Mouse (Mus musculus) myocyte (in vitro differentiated cells): ENCODE data around the gene Spata3.

Experiments
- CEBPB ChIP-seq: IDR thresholded peaks from 2 replicates; pipeline ENCODE4 v1.6.1; 2011; ENCODE audit warnings: mild to moderate bottlenecking, moderate library complexity; ENCODE audit not compliant: poor library complexity, insufficient read depth, severe bottlenecking
- E2F4 ChIP-seq: IDR thresholded peaks from one replicate; pipeline ENCODE4 v1.6.1; 2011; ENCODE audit warnings: mild to moderate bottlenecking, control low read depth, moderate library complexity; ENCODE audit not compliant: insufficient read depth
- MAX ChIP-seq: IDR thresholded peaks from one replicate; pipeline ENCODE4 v1.6.1; 2011; ENCODE audit warnings: low read depth, mild to moderate bottlenecking, control low read depth
- MYOD1 ChIP-seq, 3 experiments: IDR thresholded peaks; one replicate each; pipeline ENCODE4 v1.6.1; 2011; ENCODE audit warnings: control low read depth in 2 of 3, low read depth in 2 of 3, mild to moderate bottlenecking in 2 of 3, moderate library complexity in 1 of 3; ENCODE audit not compliant: insufficient read length in 2 of 3, control insufficient read depth in 1 of 3
- MYOG ChIP-seq, 3 experiments: IDR thresholded peaks; one replicate each; pipeline ENCODE4 v1.6.1; 2011; ENCODE audit warnings: control low read depth in 2 of 3, low read depth in 2 of 3, mild to moderate bottlenecking in 2 of 3; ENCODE audit not compliant: insufficient read length in 2 of 3, control insufficient read depth in 1 of 3, insufficient read depth in 1 of 3
- POLR2A ChIP-seq: IDR thresholded peaks from one replicate; pipeline ENCODE4 v1.6.1; 2011; ENCODE audit warnings: low read depth, mild to moderate bottlenecking, control low read depth, moderate library complexity; ENCODE audit not compliant: insufficient read length

DNA sequence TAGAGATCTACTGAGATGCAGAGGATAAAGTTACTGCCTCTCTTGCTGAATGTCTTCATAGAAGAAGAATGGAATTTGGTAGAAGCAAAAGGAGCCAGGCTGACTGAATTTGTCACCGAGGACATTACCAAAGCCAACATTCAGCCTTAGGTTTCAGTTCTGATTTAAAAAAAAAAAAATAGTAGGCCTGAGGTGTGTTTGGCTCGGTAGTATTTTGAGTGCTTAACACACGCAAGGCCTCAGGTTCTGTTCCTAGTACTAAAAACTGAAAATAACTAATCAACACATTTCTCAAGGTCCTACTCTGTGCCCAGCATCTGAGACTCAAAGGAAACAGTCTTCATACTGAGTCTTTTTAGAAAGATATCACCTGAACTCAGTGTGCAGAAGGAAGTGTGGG is 45.5 kb upstream of the Spata3 start:
- TF ChIP-seq MYOD1 (IDR thresholded peaks at IDR 0.05; ENCODE audit: control insufficient read depth in 1 of 3, insufficient read length in 2 of 3, low read depth in 2 of 3) (no peak), POLR2A (no peak), MYOG (IDR thresholded peaks at IDR 0.05; ENCODE audit: control insufficient read depth in 1 of 3, insufficient read depth in 1 of 3, insufficient read length in 2 of 3, low read depth in 2 of 3) (no peak), MAX (no peak), CEBPB (no peak), E2F4 (no peak)
